Mouse (Mus musculus) small intestine, adult 2 months (tissue): ENCODE measurements around the gene Agbl4.

Experiments
- CTCF ChIP-seq: fragments of 200-500 bp; IDR thresholded peaks from 2 replicates; pipeline ENCODE4 v1.5.1; 2012; ENCODE audit warnings: low read depth, mild to moderate bottlenecking, control low read depth, inconsistent platforms, low read length, moderate library complexity, mixed read lengths; ENCODE audit not compliant: insufficient replicate concordance, insufficient read length; ENCODE audit errors: extremely low read depth
- POLR2A ChIP-seq: fragments of 200-500 bp; IDR thresholded peaks from 2 replicates; pipeline ENCODE4 v1.6.1; 2012; ENCODE audit warnings: low read depth, mild to moderate bottlenecking, control low read depth, inconsistent platforms, low read length, moderate library complexity

- TF ChIP-seq CTCF: no peak
- no peak for TF ChIP-seq POLR2A
These were observed 518.6 kb downstream of the Agbl4 start for GRCm38 (mm10) chr4:110916061-110916460.
